Mouse (Mus musculus): ENCODE data around the gene Rspo1. TPM values are rescaled to one million over a fixed set of nuclear protein-coding genes. Genes with fewer than 3 reads are reported as not detected.

Gene Rspo1
- polyA plus RNA-seq, 1 experiment from 2014 or later, result 1.2 TPM

DNA sequence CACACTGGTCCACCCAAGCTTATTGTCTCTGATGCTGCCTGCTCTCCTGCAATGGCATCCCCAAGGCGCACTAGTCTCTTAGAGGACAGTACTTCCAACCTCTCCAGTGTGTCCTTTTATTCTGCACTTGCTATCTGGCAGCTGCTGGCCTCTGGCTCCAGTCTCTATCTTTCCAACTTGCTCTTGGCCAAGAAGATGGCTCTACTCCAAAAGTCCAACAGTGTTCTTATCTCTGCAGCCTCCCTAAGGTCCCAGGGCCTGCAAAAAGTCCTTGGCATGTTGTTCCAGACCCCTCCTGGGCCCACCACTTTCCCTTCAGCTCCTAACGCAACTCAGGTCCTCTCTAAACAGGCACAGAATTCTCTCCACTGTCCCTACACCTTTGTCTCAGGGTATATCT is 28.9 kb upstream of the Rspo1 start:
- H3K4me1 ChIP-seq, result no peaks in the 10 kb centered on the region
- H3K27me3 ChIP-seq (replicated peaks), result no peaks in the 10 kb centered on the region
- no peaks in the 10 kb centered on the region for H3K9me3 ChIP-seq (replicated peaks)
- no peak overlapping the region for H3K4me3 ChIP-seq (replicated peaks)
- no peak overlapping the region for H3K9ac ChIP-seq (replicated peaks)
- no peaks in the 10 kb centered on the region for H3K36me3 ChIP-seq
- no peak overlapping the region for H3K27ac ChIP-seq (replicated peaks)
- WGBS, result 95% methylated on average over 2 of the region's 2 CpGs
- no peak for ATAC-seq (ENCODE audit: low FRiP score)
- H3K4me2 ChIP-seq, result no peak overlapping the region

DNA sequence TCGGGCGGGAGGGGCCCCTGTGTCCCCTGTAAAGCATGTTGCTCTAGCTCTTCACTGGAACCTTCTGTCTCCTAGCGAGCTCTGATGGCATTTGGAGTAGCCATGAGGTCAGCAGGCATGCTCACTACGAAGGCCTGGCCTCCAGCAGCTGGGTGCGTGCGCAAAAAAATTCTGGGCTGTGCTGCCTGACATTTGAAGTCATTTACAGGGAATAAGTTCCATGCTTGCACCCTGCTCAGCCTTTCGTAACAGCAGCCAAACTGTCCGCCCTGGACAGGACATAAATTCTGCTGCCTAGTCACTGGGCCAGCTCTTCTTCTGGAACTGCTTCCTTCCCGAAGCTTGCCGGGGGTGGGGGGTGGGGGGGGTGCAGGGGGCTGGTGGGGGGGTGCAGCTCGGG is 27.2 kb upstream of the Rspo1 start:
- Histone ChIP-seq H3K4me3 (replicated peaks) (no peak overlapping the region), H3K9ac (replicated peaks) (no peak overlapping the region), H3K9me3 (replicated peaks) (no peaks in the 10 kb centered on the region), H3K27me3 (replicated peaks) (no peaks in the 10 kb centered on the region), H3K27ac (replicated peaks) (no peak overlapping the region), H3K36me3 (no peaks in the 10 kb centered on the region), H3K4me1 (no peaks in the 10 kb centered on the region), H3K4me2 (no peak overlapping the region)
- ATAC-seq (ENCODE audit: low FRiP score), result no peak
- 54% methylated on average over 11 of the region's 11 CpGs for WGBS

DNA sequence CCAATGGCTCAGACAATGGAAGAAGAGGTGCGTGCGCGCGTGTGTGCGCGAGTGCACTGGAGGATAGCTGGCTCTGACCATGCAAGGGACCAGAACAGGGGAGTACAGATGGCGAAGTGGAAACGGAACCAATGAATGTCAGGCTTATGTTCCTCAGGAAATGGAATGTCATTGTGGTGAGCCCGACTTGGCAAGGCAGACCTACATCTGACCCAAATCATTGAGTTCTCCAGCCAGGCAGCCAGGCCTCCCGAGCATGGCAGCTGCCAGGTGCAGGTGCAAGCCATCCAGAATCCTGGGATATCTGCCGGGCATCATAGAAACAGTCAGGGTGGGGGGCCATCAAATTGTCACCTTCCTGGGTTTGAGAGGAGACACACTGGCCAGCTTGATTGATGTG is 25.3 kb upstream of the Rspo1 start:
- H3K9ac ChIP-seq (replicated peaks), result no peak overlapping the region
- WGBS, result 89% methylated on average over 11 of the region's 11 CpGs

DNA sequence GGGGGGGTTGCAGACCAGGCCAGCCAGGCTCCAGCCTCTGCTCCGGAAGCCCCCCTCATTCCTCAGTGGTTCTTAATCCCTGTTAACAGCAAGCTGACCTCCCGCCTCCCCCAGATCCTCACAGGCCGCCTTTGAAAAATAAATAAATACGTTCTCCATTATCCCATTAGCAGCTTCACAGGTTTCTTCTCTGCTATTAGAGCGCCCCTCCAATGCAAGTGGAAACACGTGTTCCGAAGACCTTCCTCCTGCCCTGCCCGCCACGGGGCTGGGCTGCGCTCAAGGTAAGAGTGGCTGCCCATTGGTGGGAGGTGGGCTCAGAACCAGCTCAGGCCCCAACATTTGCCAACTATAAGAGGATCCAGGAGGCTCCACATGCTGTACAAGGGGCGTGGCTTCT is 23.7 kb upstream of the Rspo1 start:
- ATAC-seq (ENCODE audit: low FRiP score), result no peak
- Histone ChIP-seq H3K9me3 (replicated peaks) (no peaks in the 10 kb centered on the region), H3K4me2 (no peak overlapping the region), H3K9ac (replicated peaks) (no peak overlapping the region), H3K4me3 (replicated peaks) (no peak overlapping the region), H3K27me3 (replicated peaks) (no peaks in the 10 kb centered on the region), H3K36me3 (no peaks in the 10 kb centered on the region), H3K27ac (replicated peaks) (no peak overlapping the region), H3K4me1 (peaks cover 6% of the 10 kb centered on the region; the same call in 1 of the 2 replicates)
- WGBS, result 79% methylated on average over 11 of the region's 11 CpGs

More for the DNA sequence above, 25.3 kb upstream of the Rspo1 start:
- Histone ChIP-seq H3K27me3 (replicated peaks) (no peaks in the 10 kb centered on the region), H3K4me2 (no peak overlapping the region), H3K4me1 (peaks cover 6% of the 10 kb centered on the region; the same call in 1 of the 2 replicates), H3K9me3 (replicated peaks) (no peaks in the 10 kb centered on the region), H3K36me3 (no peaks in the 10 kb centered on the region), H3K27ac (replicated peaks) (no peak overlapping the region), H3K4me3 (replicated peaks) (no peak overlapping the region)
- ATAC-seq (ENCODE audit: low FRiP score), result no peak

DNA sequence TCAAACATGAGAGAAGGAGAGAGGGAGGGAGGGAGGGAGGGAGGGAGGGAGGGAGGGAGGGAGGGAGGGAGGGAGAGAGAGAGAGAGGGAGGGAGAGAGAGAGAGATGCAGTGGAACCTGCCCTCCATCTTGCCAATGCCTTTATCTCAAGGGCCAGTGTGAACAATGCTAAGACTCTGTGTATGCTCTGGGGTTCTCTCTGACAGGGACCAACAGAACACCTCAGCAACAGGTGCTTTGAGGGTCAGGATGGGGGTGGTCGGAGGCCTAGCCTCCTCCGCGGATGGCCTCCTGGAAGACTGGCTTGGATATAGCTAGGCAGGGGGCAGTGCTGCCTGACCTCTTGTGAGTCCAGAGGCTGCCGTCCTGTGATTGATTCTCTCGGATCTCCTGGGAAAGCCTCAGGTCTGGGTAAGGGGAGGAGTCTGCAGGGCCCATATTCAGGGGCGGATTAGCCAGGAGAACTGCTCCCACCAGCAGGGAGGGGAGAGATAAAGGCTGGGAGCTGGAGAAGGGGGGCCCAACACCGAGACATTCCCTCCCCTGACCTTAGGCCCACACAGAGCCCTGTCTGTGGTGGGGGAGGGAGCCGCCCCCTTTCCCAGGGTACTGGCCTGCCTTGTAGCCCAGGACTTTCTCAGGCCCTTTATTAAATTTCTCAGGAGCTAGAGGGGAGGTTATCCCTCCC is 21.2 kb upstream of the Rspo1 start:
- no peaks in the 10 kb centered on the region for H3K36me3 ChIP-seq
- no peak overlapping the region for H3K4me3 ChIP-seq (replicated peaks)
- no peaks in the 10 kb centered on the region for H3K27me3 ChIP-seq (replicated peaks)
- 13% methylated on average over 8 of the region's 8 CpGs for WGBS
- H3K9me3 ChIP-seq (replicated peaks), result no peaks in the 10 kb centered on the region
- H3K4me2 ChIP-seq, result no peak overlapping the region
- H3K9ac ChIP-seq (replicated peaks), result no peak overlapping the region
- ATAC-seq (ENCODE audit: low FRiP score), result no peak
- H3K27ac ChIP-seq (replicated peaks), result no peak overlapping the region
- H3K4me1 ChIP-seq, result peaks cover 6% of the 10 kb centered on the region; the same call in 1 of the 2 replicates

DNA sequence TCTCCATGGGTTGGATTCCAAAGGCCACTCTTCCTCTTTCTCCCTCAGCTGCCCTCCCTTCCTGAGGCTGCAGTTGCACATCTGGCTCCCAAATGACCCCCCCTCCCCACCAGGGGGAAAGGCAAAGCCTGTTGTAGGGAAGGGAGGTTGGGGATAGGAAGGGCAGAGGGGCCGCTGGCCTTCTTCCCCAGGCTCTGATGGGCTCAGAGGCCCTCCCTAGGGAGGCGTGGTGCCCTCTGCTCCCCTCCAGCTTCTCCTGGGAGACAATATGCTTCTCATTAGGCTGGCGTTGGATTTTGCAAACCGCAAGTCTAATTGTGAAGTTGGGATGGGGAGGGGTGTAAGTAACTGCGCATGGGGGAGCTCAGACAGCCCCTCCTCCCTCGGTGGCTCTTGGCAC is 17.5 kb upstream of the Rspo1 start:
- Histone ChIP-seq H3K4me1 (peaks cover 10% of the 10 kb centered on the region; the same call in 1 of the 2 replicates), H3K27ac (replicated peaks) (no peak overlapping the region), H3K4me2 (no peak overlapping the region), H3K9ac (replicated peaks) (no peak overlapping the region), H3K9me3 (replicated peaks) (no peaks in the 10 kb centered on the region), H3K4me3 (replicated peaks) (no peak overlapping the region), H3K36me3 (no peaks in the 10 kb centered on the region), H3K27me3 (replicated peaks) (no peaks in the 10 kb centered on the region)
- 66% methylated on average over 6 of the region's 6 CpGs for WGBS
- ATAC-seq (ENCODE audit: low FRiP score), result no peak

DNA sequence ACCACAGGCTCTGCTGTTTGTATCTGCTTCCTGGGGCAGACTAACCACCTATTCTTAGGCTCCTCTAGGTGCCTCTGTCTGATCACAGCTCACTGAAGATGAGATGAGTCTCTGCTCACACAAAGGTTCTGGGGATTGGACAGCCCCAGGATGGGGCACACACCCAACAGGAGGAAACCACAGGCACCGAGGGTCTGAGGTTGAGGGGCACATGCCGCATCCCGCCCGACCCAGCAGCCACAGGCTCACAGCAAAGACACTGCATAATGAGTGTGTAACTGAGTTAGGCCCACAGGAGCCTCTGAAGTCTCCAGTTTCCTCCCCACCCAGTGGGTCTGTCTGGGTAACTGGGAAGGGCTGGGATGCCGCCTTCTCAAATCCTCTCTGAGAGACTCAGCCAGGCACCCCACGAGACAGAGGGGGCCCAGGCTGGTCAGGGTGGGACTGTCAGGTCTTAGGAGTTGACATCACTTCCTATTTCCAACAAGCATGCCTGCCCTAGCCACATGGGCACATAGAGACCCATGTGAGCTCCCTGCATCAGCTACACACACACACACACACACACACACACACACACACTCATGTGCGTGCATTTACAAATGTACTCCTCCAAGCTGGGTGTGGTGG is 16.9 kb upstream of the Rspo1 start:
- peaks cover 10% of the 10 kb centered on the region; the same call in 1 of the 2 replicates for H3K4me1 ChIP-seq
- no peak overlapping the region for H3K4me2 ChIP-seq
- no peak overlapping the region for H3K9ac ChIP-seq (replicated peaks)
- no peak for ATAC-seq (ENCODE audit: low FRiP score)
- no peak overlapping the region for H3K27ac ChIP-seq (replicated peaks)
- no peaks in the 10 kb centered on the region for H3K27me3 ChIP-seq (replicated peaks)
- H3K36me3 ChIP-seq, result no peaks in the 10 kb centered on the region
- H3K4me3 ChIP-seq (replicated peaks), result no peak overlapping the region
- H3K9me3 ChIP-seq (replicated peaks), result no peaks in the 10 kb centered on the region
- WGBS, result 90% methylated on average over 7 of the region's 7 CpGs

DNA sequence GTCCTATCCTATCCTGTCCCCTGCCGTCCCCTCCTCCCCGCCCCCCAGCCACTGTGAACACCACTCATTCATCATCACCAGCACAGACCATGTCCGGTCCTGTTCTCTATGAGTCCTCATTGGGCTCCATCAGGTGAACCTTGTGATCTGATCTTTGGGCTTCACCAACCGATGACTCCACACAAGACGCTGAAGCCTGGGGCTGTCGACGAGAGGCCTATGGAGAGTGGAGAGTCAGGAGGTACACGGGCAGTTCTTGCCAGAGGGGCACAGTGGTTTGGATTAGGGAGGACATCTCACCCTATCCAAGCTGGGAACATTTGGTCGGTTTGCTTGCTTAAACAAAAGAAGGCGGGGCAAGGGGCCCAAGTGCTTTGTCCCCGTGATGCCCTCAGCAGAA is 16.0 kb upstream of the Rspo1 start:
- Histone ChIP-seq H3K27ac (replicated peaks) (no peak overlapping the region), H3K36me3 (no peaks in the 10 kb centered on the region), H3K27me3 (replicated peaks) (no peaks in the 10 kb centered on the region), H3K4me3 (replicated peaks) (no peak overlapping the region), H3K4me1 (peaks cover 7% of the 10 kb centered on the region; the same call in 1 of the 2 replicates), H3K4me2 (no peak overlapping the region), H3K9me3 (replicated peaks) (no peaks in the 10 kb centered on the region), H3K9ac (replicated peaks) (no peak overlapping the region)
- ATAC-seq (ENCODE audit: low FRiP score), result no peak
- WGBS, result 79% methylated on average over 11 of the region's 11 CpGs

DNA sequence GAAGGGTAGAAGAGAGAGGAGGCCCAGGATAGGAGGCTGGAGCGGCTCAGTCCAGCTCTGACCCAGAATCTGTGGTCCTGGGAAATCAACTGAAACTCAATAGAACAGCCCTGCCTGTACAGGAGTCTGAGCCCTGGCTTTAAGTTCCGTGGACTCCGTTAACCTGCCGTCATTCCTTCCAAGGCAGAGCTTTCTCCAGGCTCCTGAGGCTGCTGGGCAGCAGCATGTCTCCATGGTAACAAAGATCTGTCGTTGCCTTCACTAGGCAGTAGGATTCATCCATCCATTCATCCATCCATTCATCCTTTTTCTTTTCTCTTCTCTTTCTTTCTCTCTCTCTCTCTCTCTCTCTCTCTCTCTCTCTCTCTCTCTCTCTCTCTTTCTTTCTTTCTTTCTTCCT is 15.6 kb upstream of the Rspo1 start:
- WGBS, result 29% methylated on average over 5 of the region's 5 CpGs
- no peak; the same call in 1 of the 2 replicates for ATAC-seq (ENCODE audit: low FRiP score)

DNA sequence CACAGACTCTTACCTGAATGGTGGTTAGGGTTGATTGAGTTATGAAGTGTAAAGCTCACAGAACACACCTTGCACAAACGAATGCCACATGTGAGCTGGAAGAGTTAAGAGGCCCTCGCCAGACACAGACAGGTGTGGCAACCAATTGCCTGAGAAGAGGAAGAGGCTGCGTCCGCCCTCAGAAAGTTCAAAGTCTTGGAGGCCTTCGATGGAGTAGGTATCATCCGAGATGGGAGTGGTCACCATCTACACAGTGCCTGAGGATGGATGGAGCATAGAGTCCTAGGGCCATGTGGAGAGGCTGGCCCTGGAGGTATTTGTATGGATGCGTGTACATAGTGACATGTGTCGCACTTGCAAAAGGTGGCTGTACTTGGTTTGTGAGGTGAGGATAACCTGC is 15.1 kb upstream of the Rspo1 start:
- Histone ChIP-seq H3K4me2 (no peak overlapping the region), H3K4me1 (peaks cover 4% of the 10 kb centered on the region; the same call in 1 of the 2 replicates), H3K27me3 (replicated peaks) (no peaks in the 10 kb centered on the region), H3K4me3 (replicated peaks) (no peak overlapping the region), H3K27ac (replicated peaks) (no peak overlapping the region), H3K36me3 (no peaks in the 10 kb centered on the region), H3K9ac (replicated peaks) (no peak overlapping the region), H3K9me3 (replicated peaks) (no peaks in the 10 kb centered on the region)
- 89% methylated on average over 8 of the region's 8 CpGs for whole genome bisulfite sequencing
- no peak; the same call in 1 of the 2 replicates for ATAC-seq (ENCODE audit: low FRiP score)

More for the DNA sequence above, 15.6 kb upstream of the Rspo1 start:
- no peaks in the 10 kb centered on the region for H3K27me3 ChIP-seq (replicated peaks)
- H3K4me2 ChIP-seq, result no peak overlapping the region
- H3K9me3 ChIP-seq (replicated peaks), result no peaks in the 10 kb centered on the region
- no peak overlapping the region for H3K27ac ChIP-seq (replicated peaks)
- no peak overlapping the region for H3K4me3 ChIP-seq (replicated peaks)
- no peaks in the 10 kb centered on the region for H3K36me3 ChIP-seq
- no peak overlapping the region for H3K9ac ChIP-seq (replicated peaks)
- H3K4me1 ChIP-seq, result peaks cover 4% of the 10 kb centered on the region; the same call in 1 of the 2 replicates

DNA sequence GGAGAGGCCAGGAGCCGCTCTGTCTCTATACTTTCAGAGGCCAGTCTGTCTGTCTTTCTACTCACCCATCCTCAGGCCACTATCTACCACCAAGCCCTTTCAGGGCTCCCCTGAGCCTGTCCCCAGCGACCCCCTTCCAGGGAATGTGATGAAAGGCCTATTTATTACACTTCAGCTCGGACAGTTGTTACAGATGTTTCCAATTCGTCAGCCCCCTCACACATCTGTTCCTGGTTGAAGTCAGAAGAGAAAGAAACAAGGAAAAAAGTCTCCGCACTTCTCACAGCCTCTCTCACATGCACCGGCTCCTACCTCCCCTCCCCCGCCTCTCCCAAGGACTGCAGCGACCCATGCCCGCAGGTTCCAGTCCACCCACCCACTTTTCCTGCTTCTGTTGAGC is 13.9 kb upstream of the Rspo1 start:
- no peaks in the 10 kb centered on the region for H3K27me3 ChIP-seq (replicated peaks)
- no peak overlapping the region for H3K4me2 ChIP-seq
- 63% methylated on average over 9 of the region's 9 CpGs for whole genome bisulfite sequencing

DNA sequence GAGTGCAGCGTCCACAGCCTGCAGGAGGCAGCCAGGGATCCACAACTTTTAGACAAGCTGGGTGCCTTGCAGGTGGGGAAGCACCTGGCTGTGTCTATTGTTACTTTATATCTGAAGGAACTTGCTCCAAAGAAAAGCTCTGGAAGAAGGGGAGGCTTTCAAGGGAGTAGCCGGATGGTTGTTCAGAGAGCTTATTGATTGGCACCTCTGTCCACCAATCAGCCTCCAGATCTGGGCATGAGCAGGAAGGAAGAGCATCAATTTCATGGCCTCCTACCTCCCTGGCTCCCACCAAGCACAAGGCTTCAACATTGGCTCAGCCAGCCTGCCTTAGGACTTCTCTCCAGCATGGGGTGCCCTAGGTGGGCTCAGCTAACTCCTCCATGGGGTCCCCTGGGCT is 12.9 kb upstream of the Rspo1 start:
- H3K9me3 ChIP-seq (replicated peaks), result no peaks in the 10 kb centered on the region
- H3K9ac ChIP-seq (replicated peaks), result no peak overlapping the region
- no peak overlapping the region for H3K4me2 ChIP-seq
- H3K36me3 ChIP-seq, result no peaks in the 10 kb centered on the region
- no peak overlapping the region for H3K27ac ChIP-seq (replicated peaks)
- peaks cover 4% of the 10 kb centered on the region; the same call in 1 of the 2 replicates for H3K4me1 ChIP-seq
- no peak overlapping the region for H3K4me3 ChIP-seq (replicated peaks)
- ATAC-seq (ENCODE audit: low FRiP score), result no peak
- H3K27me3 ChIP-seq (replicated peaks), result 0 out of 2 replicates have a peak, but pooled peaks cover 4% of the 10 kb centered on the region
- WGBS, result 89% methylated on average over 2 of the region's 2 CpGs

More for the DNA sequence above, 13.9 kb upstream of the Rspo1 start:
- no peak for ATAC-seq (ENCODE audit: low FRiP score)
- Histone ChIP-seq H3K4me1 (peaks cover 4% of the 10 kb centered on the region; the same call in 1 of the 2 replicates), H3K9me3 (replicated peaks) (no peaks in the 10 kb centered on the region), H3K27ac (replicated peaks) (no peak overlapping the region), H3K36me3 (no peaks in the 10 kb centered on the region), H3K4me3 (replicated peaks) (no peak overlapping the region), H3K9ac (replicated peaks) (no peak overlapping the region)

Data from neural tube, embryonic 15.5 days (tissue).